Mouse (Mus musculus) liver, postnatal 0 days (tissue): ENCODE measurements at regions not wholly inside any gene's neighbourhood (a gene's known extent, or its start where the extent isn't known, plus 50 kb on each side); places are given as distances from the start of the nearest gene placed in this dataset.

Experiments used
- CTCF ChIP-seq: sonication (generic); IDR thresholded peaks from 2 replicates; pipeline ENCODE4 v1.5.1; 2016; ENCODE audit warnings: antibody characterized with exemption, low read depth
- EP300 ChIP-seq: IDR thresholded peaks from 2 replicates; pipeline ENCODE4 v1.6.1; 2016; ENCODE audit warnings: antibody characterized with exemption, low read depth, mild to moderate bottlenecking

DNA sequence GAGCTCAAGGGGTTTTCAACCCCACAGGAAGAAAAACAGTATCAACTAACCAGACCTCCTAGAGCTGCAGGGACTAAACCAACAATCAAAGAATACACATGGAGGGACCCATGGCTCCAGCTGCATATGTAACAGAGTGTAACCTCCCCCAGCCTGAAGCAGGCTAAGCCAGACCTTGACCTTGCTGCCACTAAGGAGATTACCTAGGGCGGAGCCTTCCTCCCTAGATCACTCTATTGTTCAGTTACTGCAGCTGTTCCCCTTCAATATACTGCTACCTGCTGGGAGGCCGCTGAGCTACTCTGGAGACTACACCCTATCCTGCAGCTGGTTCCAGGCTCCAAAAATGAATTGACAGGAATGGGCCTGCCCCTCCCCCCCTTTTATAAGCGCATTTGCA is 51.1 kb upstream of the Hpgd start:
- TF ChIP-seq CTCF, result no peak
- TF ChIP-seq EP300, result no peak
